Mouse (Mus musculus) activated CD4-positive, CD25-positive, alpha-beta regulatory T cell, adult 9 weeks (primary cell): ENCODE results near the gene Gprasp1. TPM values are rescaled to one million over a fixed set of nuclear protein-coding genes. Genes with fewer than 3 reads are reported as not detected.

Source experiments
- polyA plus RNA-seq: library from polyadenylated mRNA; unstranded; fragments of 100-300 nt; shearing (Covaris generic); gene quantifications from one replicate; pipeline ENCODE4 v1.2.1, GENCODE M21; 2017

Gene Gprasp1
- polyA plus RNA-seq: 44.3 TPM

DNA sequence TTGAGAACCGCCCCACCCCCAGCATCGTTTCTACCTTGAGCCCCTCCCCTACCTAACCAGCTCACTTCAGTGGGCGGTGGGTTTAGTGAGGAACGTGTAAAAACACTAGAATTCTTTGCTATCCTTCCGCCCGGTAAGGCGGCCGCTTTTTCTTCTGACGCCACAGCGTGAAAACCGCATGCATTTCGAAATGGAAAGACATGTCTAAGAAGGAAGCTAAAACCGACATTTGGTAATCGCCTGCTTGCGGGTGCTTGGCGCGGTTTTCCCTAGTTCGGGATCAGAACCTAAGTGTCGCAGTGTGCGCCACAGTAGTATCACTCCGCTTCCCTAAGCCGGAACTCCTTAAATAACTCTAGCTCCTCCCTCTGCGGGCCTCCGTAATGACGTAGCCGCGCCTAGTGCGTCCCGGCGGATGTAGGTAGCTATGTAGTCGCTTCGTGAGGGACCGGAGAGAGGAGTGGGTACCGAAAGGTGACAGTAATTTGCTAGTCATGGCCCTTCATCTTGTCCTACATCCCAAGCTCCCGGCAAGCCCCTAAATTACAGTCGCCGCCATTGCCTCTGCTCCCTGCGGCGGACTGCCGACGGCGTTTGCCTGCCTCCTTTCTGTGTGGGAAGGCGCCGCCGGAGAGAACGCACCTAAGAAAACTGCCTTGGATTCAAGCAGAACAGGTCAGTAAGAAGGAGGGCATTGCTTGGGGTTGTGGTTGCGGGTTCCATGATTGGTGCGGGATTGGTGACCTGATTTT is at the start of gene Gprasp1, which contains the start of gene Armcx5:
Gene Gprasp1, plus strand, starts transcription at position 430 of the 752 bp plus-strand sequence.
Gene Armcx5, plus strand, starts transcription at position 430 of the 752 bp plus-strand sequence.

DNA sequence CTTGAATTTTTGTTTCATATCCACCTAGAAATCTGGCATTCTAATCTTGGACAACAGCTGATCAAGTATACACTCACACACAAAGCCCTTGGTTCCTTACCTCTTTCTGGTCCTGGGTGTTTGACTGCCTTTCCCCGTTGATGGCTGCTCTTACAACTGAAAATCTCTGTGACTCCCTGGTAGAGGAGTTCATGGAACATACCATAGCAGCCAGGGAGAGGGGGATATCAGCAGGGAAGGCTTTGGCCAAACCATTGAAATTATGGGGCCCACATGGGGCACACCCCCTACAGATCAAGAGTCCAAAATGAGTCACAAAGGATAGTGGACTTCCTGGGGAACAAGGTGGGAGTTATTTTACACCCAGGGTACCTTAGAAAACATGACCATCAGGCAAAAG is 48.9 kb upstream of the Gprasp1 start, which contains the start of gene Tcp11x2:
Gene Tcp11x2, minus strand, starts transcription at position 158 of the 400 bp plus-strand sequence.

DNA sequence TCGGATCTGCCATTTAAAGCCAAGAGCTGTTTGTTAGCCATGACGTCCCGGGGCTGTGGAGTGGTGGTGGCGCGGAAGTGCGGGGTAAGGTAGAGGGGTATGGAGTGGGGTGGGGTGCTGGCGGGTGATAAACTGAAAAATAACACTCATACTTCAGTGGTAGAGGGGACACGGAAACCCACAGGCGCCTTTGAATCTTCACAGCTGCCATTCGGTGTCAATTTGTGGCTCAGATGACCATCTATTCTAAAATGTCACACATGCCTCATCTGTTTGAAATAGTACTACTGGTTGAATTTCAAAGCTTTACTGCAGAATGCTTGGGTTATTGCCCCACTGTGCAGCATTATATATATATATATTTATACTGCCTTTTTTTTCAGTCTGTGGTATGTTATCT is 17.4 kb upstream of the Gprasp1 start, which contains the start of gene Tmsb15a:
Gene Tmsb15a, minus strand, starts transcription at position 101 of the 400 bp plus-strand sequence.

DNA sequence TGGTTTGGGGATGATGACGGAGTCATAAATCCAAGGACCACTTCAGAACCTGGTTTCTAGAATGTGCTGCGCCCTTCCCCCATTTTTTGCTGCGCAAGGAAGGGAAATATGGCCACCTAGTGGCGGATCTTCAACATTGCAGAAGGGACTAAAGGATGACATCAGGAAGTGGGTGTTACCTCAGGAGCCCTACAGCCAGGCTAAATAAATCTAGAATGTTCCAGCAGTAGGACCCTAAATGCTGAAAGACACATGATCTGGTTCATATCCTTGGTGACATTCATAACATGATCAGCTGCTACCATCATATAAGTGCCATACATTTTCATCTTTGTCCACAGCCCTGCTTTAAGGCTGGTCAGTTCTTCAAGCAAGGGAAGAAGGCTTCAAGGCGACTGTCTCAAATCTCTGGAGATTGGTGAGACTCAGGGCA is 54.7 kb downstream of the Gprasp1 start, which contains the start of gene Bhlhb9:
Gene Bhlhb9, plus strand, starts transcription at position 383 of the 433 bp plus-strand sequence.

DNA sequence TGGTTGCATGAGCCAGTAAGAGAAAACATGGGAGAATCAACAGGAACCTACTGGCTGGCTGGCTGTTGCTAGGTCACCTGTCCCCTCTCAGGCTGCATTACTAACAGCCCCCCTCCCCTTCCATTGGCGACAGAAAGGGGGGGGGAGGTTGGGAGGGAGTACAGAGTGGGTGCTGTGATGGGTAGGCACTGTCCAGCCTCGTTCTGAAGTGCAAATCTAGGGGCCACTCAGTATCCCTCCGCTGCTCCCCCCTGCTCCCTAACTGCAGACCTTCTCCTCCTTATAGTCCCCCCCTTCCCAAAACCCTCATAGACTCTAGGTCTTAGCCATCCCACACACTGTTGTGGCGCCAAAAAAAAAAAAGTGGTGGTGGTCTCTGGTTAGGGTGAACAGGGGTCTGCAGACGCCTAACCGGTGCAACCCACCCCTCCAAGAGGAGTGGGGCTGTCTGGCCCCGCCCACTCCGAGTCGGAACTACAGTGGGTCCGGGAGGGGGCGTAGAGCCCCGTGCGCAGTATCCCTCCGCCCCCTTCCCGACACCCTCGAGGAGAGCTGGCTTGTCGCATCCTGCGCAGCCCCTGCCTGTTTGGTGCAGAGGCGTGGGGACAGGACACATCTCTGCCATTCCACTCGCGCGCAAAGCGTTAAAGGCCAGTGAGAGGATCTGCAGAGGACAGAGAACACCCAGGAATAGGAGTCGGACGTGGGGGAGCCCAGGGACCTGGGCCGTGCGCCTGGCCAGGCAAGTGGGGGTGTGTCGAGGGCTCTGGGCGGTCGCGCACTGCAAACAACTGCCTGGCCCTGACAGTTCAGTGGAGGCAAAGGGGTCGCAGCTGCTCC is 96.2 kb downstream of the Gprasp1 start, which contains the start of gene Gprasp2:
Gene Gprasp2, plus strand, starts transcription at position 514 of the 840 bp plus-strand sequence.

Other genes with a start within 250 kb of the Gprasp1 start
- gene AV320801, start 248.1 kb upstream of the Gprasp1 start, polyA plus RNA-seq: not detected
- not detected for gene Nxf7, start 144.0 kb upstream of the Gprasp1 start, polyA plus RNA-seq
- gene Prame, start 115.0 kb upstream of the Gprasp1 start, polyA plus RNA-seq: not detected
- gene Tcp11x2, start 48.9 kb upstream of the Gprasp1 start, polyA plus RNA-seq: not detected
- not detected for gene Tmsb15a, start 17.5 kb upstream of the Gprasp1 start, polyA plus RNA-seq
- gene Armcx5, start within 50 bp of the Gprasp1 start, polyA plus RNA-seq: 13.7 TPM
- gene Bhlhb9, start 54.9 kb downstream of the Gprasp1 start, polyA plus RNA-seq: 35.7 TPM
- 18.9 TPM for gene Gprasp2, start 96.3 kb downstream of the Gprasp1 start, polyA plus RNA-seq